Mouse (Mus musculus) heart, embryonic 14.5 days (tissue): Measurements from ENCODE around the gene Mrgprb5. TPM values are rescaled to one million over a fixed set of nuclear protein-coding genes. Genes with fewer than 3 reads are reported as not detected.
A peak's percentile ranks its signal among the peaks of the same experiment; 100 is the strongest.
"Not testable (repeated sequence)": the region's sequence is repeated elsewhere in the genome, so short reads cannot be mapped to it uniquely, and the experiment has no call there.

Experiments used
- ATAC-seq: fragments of 200-750 bp; cut with Nextera tagmentation; 2 replicates; pipeline ENCODE4 v1.8.0; 2017; ENCODE audit warnings: low read depth, moderate TSS enrichment; ENCODE audit not compliant: insufficient number of reproducible peaks, insufficient read depth, low FRiP score
- H3K27ac ChIP-seq, 2 experiments: fragments of 200-500 bp in 1 of 2; fragments of 300-500 bp in 1 of 2; sonication (generic) in 1 of 2; replicated peaks in 1 of 2; 2 replicates each; pipeline ENCODE4 v1.5.1; 2012 to 2014; ENCODE audit warnings: low read depth in 2 of 2, low read length in 2 of 2, control low read depth in 1 of 2, mild to moderate bottlenecking in 1 of 2, mixed read lengths in 1 of 2; ENCODE audit not compliant: control insufficient read depth in 1 of 2, insufficient read depth in 1 of 2
- H3K27me3 ChIP-seq: fragments of 300-500 bp; sonication (generic); 2 replicates; pipeline ENCODE4 v1.6.1; 2014; ENCODE audit warnings: mild to moderate bottlenecking, low read length, control low read depth; ENCODE audit not compliant: control insufficient read depth, insufficient read depth
- H3K36me3 ChIP-seq: fragments of 300-500 bp; sonication (generic); 2 replicates; pipeline ENCODE4 v1.6.1; 2014; ENCODE audit warnings: mild to moderate bottlenecking, control low read depth, low read length, mixed read lengths; ENCODE audit not compliant: control insufficient read depth, insufficient read depth
- H3K4me1 ChIP-seq, 2 experiments: fragments of 200-500 bp in 1 of 2; fragments of 300-500 bp in 1 of 2; sonication (generic) in 1 of 2; 2 replicates each; pipeline ENCODE4 v1.6.1; 2012 to 2014; ENCODE audit warnings: low read length in 2 of 2, control low read depth in 1 of 2, mixed read lengths in 1 of 2; ENCODE audit not compliant: control insufficient read depth in 2 of 2, insufficient read depth in 2 of 2
- H3K4me2 ChIP-seq: fragments of 300-500 bp; sonication (generic); 2 replicates; pipeline ENCODE4 v1.6.1; 2014; ENCODE audit warnings: mild to moderate bottlenecking, low read length
- H3K4me3 ChIP-seq, 2 experiments: fragments of 200-500 bp in 1 of 2; fragments of 300-500 bp in 1 of 2; sonication (generic) in 1 of 2; 2 replicates each; pipeline ENCODE4 v1.5.1; 2012 to 2014; ENCODE audit warnings: low read length in 2 of 2, mild to moderate bottlenecking in 2 of 2, control low read depth in 1 of 2, low read depth in 1 of 2, moderate library complexity in 1 of 2; ENCODE audit not compliant: control insufficient read depth in 1 of 2, insufficient read depth in 1 of 2
- H3K9ac ChIP-seq: fragments of 300-500 bp; sonication (generic); 2 replicates; pipeline ENCODE4 v1.6.1; 2014; ENCODE audit warnings: mild to moderate bottlenecking, low read length
- H3K9me3 ChIP-seq: fragments of 300-500 bp; sonication (generic); 2 replicates; pipeline ENCODE4 v1.6.1; 2016; ENCODE audit warnings: low read length, control low read depth; ENCODE audit not compliant: control insufficient read depth
- WGBS: fragments of 180-500 bp; shearing (Covaris S2); extraction: QIAGEN DNeasy Blood & Tissue Kit; methylation state at CpG from one replicate; pipeline ENCODE4 v1.1.7; 2014; 5-methylcytosine and 5-hydroxymethylcytosine counted together
- polyA plus RNA-seq: library from polyadenylated mRNA; unstranded; fragments of >200 nt; fragmentation: Nextera tagmentation; extraction: Ambion mirVana; gene quantifications from 2 replicates; pipeline ENCODE4 v1.2.1, GENCODE M21; 2014

The Mrgprb5 gene
- not detected in 2 replicates for polyA plus RNA-seq

DNA sequence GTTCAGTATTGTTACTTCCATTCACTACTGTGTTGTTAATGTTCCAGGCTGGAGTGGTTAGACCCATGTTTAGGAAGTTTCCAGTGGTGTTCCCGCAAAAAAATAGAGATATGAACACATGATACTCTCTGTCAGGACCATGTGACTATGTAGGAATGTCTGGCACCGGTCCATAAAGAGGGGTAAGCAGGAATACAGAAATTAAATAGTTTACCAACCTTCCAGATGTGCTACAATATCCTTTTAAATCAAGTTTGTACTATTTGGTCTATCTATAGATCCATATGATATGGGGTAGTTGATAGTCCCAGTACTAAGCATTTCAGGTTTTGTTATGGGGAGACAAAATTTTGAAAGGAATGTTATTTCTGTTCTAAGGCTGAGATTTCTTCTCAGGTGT, at the start of gene Mrgprb5:
TSS of gene Mrgprb5 (minus strand) at position 101 of the 400 bp plus-strand sequence.
- no peak within 1 kb of the TSS for H3K4me2 ChIP-seq
- 67% methylated on average over 2 of the region's 2 CpGs for WGBS
- no peaks in the 10 kb centered on the region for H3K27me3 ChIP-seq

DNA sequence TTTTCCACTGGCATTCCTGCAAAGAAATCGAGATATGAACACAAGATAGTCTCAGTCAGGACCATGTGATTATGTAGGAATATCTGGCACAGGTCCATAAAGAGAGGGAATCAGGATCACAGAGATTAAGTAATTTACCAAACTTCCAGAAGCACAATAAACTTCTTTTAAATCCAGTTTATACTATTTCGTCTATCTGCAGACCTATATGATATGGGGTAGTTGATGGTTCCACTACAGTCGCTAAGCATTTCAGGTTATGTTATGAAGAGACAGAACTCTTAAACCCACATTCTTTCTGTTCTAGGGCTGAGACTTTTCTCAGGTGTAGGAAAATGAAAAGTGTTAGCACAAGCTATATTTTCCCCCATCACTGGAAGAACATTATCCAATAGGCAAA, 30.4 kb upstream of the Mrgprb5 start, which contains the start of gene Mrgprb4:
TSS of gene Mrgprb4 (minus strand) at position 101 of the 400 bp plus-strand sequence.
- Histone ChIP-seq H3K4me3 (no peak within 1 kb of the TSS), H3K4me1 (no peaks in the 10 kb centered on the region), H3K9ac (no peak within 1 kb of the TSS), H3K27me3 (no peaks in the 10 kb centered on the region), H3K4me2 (no peak within 1 kb of the TSS), H3K9me3 (no peaks in the 10 kb centered on the region; the same call in 1 of the 2 replicates), H3K36me3 (no peaks in the 10 kb centered on the region), H3K27ac (no peak within 1 kb of the TSS)
- no peak for ATAC-seq
- 83% methylated on average over 3 of the region's 3 CpGs for WGBS

More for the DNA sequence above, at the start of gene Mrgprb5:
- no peaks in the 10 kb centered on the region for H3K9me3 ChIP-seq
- H3K27ac ChIP-seq: no peak within 1 kb of the TSS
- no peak within 1 kb of the TSS for H3K9ac ChIP-seq
- no peaks in the 10 kb centered on the region for H3K4me1 ChIP-seq
- no peak within 1 kb of the TSS for H3K4me3 ChIP-seq
- no peak for ATAC-seq
- no peaks in the 10 kb centered on the region for H3K36me3 ChIP-seq

DNA sequence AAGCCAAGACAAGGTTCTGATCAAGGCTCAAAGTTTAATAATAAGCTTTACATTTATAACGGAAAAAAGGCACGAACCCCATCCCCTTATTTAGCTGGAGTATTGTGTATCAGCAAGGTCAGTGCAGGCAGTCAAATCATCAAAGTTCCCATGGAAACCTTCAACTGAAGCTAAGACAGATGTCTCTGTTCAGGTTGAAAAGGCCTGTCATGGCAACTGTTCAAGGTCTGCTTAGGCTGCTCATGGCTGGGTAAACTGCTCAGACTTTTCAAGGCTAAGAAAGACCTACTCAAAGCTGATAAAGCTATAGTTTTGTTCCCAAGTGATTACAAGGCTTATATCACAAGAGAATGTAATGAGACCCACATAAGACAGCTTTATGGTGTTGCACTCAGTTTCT, 1.3 kb downstream of the Mrgprb5 start:
- Histone ChIP-seq H3K27ac (no peak overlapping the region), H3K9ac (no peak overlapping the region), H3K9me3 (no peaks in the 10 kb centered on the region), H3K4me1 (no peaks in the 10 kb centered on the region), H3K27me3 (no peaks in the 10 kb centered on the region), H3K4me2 (no peak overlapping the region), H3K36me3 (no peaks in the 10 kb centered on the region), H3K4me3 (no peak overlapping the region)
- no peak for ATAC-seq
- 67% methylated on average over 2 of the region's 2 CpGs for WGBS

DNA sequence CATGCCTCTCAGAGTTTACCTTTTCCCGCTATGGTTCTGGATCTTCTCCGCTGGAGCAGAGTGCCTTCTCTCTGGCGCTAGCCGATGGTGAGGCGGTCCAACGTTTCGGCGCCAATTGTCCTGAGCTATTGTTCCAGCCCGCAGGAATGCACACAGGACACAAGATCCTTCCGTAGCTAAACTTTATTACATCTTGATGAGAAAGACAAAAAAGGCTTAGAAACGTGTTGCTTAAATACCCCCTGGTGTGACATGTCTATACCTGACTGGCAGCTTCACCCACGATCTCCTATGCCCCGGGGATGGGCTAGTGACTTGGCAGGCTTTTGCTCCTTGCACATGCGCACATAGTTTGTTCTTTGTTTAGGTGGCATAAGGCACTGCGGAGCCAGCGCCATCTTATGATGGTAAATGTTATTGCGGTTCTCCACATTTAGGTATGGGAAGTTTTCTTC, 30.5 kb downstream of the Mrgprb5 start:
- 2% methylated on average over 17 of the region's 17 CpGs for WGBS
- no peaks in the 10 kb centered on the region for H3K36me3 ChIP-seq
- ATAC-seq: no peak
- H3K9ac ChIP-seq: peak overlapping the region; percentile 73
- H3K27ac ChIP-seq: peak overlapping the region; percentile 56 to 70
- peaks cover 2% of the 10 kb centered on the region in 2 experiments; a peak in 1 of 4 replicates for H3K4me1 ChIP-seq
- no peaks in the 10 kb centered on the region for H3K27me3 ChIP-seq
- H3K4me2 ChIP-seq: peak overlapping the region; percentile 95
- no peaks in the 10 kb centered on the region for H3K9me3 ChIP-seq
- peak overlapping the region; percentile 72 to 74 for H3K4me3 ChIP-seq

DNA sequence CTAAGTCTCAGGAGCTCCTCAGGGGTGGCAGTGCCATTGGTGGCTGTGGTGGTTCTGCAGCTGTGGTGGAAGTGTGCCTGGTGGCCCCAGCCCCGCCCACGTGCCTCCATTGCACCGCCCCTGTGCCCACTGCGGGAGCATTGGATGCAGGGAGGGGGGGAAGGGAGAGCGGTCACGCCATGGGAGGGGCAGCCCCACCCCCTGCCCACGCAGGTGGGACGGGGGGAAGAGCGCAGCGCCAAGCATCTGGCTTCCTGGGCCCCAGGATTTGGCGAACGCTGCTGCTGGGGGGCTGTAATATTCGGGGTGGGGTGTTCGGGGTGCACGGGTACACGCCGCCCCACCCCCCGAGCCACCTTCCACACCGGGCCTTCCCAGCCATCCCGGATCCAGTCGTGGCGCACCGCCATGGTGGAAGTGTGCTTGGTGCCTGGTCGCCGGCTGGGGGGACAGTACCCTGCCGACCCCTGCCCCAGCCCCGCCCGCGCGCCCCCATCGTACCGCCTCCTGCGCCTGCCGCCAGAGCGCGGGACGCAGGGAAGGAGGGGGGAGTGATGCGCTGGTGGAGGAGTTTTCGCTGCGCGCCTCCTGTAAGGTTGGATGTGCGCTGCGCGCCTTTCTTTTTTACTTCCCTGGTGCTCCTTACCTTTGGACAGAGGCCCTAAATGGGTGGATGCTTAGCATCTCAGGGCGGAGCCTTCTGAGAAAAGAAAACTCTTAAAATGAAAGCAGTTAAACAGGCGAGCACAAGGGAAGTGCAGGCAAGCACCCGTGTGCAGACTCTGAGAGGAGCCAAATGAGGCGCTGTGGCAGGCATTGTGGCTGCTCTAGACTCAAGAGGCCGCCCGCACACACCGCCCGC, 31.4 kb downstream of the Mrgprb5 start:
- no peaks in the 10 kb centered on the region for H3K27me3 ChIP-seq
- peaks cover 2% of the 10 kb centered on the region in 2 experiments; a peak in 1 of 4 replicates for H3K4me1 ChIP-seq
- peak overlapping the region; percentile 72 to 74 for H3K4me3 ChIP-seq
- no peaks in the 10 kb centered on the region for H3K36me3 ChIP-seq
- under 1% methylated on average over 46 of the region's 52 CpGs for WGBS
- peak; percentile 77 for ATAC-seq
- peak overlapping the region; percentile 95 for H3K4me2 ChIP-seq
- peak overlapping the region; percentile 56 to 70 for H3K27ac ChIP-seq
- H3K9me3 ChIP-seq: no peaks in the 10 kb centered on the region
- peak overlapping the region; percentile 73 for H3K9ac ChIP-seq

DNA sequence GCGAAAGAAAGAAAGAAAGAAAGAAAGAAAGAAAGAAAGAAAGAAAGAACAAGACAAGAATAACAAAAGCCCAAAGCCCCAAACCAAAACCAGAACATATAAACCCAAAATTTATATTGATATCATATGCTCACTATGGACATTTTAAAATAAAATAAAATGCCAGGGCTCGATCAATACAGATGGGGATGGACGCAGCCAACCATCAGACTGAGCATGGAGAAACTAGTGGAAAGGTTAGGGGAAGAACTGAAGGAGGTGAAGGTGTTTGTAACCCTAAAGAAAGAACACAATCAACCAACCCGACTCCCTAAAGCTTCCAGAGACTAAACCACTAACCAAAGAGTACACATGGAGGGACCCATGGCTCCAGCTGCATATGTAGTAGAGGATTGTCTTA, 36.1 kb downstream of the Mrgprb5 start:
- Histone ChIP-seq H3K27ac (no peak overlapping the region), H3K4me2 (no peak overlapping the region), H3K9ac (no peak overlapping the region), H3K27me3 (no peaks in the 10 kb centered on the region), H3K9me3 (no peaks in the 10 kb centered on the region), H3K36me3 (no peaks in the 10 kb centered on the region), H3K4me1 (peaks cover 2% of the 10 kb centered on the region in 2 experiments; a peak in 1 of 4 replicates), H3K4me3 (no peak overlapping the region)
- 54% methylated on average over 4 of the region's 4 CpGs for WGBS
- ATAC-seq: no peak

DNA sequence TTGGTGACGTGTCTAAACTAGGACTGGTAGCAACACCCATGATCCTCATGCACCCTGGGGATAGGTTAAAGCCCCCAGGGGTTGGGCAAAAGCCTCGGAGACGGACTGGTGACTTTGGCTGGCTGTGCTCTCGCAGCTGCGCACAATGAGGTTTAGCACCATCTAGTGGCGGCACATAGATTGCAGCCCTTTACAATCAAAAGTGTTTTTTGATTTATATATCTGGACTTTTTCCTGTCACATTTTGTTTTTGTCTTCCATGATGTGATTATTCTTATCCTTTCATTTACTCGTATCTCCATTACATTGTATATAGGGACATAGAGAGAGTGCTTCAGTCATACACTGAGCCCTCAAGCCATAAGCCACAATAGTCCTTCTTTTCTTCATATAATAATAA, 36.6 kb downstream of the Mrgprb5 start:
- H3K9me3 ChIP-seq, H3K36me3 ChIP-seq, H3K4me1 ChIP-seq, ATAC-seq, H3K27me3 ChIP-seq: not testable (repeated sequence)
- under 1% methylated on average over 4 of the region's 7 CpGs for WGBS
- peak overlapping the region; percentile 74; the same call in 1 of the 2 replicates for H3K9ac ChIP-seq
- H3K4me2 ChIP-seq: peak overlapping the region; percentile 60
- peak overlapping the region in 1 of 2 experiments; percentile 39; a peak in 3 of 4 replicates for H3K4me3 ChIP-seq
- peak overlapping the region in 1 of 2 experiments; percentile 79; a peak in 1 of 4 replicates for H3K27ac ChIP-seq
